Mouse (Mus musculus): Measurements from ENCODE around the gene Acnat2. TPM values are rescaled to one million over a fixed set of nuclear protein-coding genes. Genes with fewer than 3 reads are reported as not detected.
"Not testable (repeated sequence)": the region's sequence is repeated elsewhere in the genome, so short reads cannot be mapped to it uniquely, and the experiment has no call there.

The Acnat2 gene
- total RNA-seq (2021), result not detected
- long read RNA-seq, experiment 1, result 0 reads
- long read RNA-seq, experiment 2, result 0 reads

DNA sequence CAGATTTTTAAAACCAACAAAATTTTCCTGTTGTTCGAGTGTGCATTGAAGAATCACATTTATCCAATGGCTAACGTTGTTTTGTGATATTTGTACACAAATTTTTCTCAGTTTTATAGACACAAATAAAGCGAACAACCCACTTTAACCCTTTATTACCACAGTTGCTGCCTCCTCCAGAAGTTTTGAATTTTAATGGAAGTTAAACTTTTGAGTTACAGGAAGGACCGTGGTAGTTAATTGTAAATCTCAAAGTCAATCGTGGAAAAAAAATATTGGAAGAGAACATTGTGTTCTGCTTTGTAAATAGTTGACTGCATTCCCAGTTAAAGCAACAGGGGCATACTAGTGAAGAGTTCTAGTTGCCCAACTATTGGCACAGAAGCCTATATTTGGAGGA, at the start of gene Acnat2:
TSS of gene Acnat2 (minus strand) at position 195 of the 400 bp plus-strand sequence.
- H3K27ac ChIP-seq; H3K4me3 ChIP-seq; intact Hi-C loops (cut with DNase I); DNase-seq (ENCODE audit: extremely low spot score in 1 of 2, low spot score in 2 of 2): not testable (repeated sequence)

DNA sequence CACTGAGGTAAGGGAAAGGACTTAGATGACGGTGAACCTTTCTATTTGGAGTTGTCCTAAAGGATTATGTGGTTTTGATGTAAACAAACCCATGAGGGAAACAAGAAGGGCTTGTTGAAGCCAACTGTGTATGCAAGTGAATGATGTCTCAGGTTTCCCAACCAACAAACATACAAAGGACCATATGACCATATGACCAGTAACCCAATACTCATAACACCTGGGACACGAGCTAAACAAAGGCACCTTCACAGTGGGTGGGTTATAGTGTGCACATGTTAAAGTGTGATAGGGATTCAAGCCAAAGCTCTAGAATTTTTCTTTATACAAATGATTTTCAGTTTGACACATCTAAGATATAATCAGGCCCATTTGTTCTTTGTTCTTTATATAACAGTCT, 48.2 kb upstream of the Acnat2 start:
- intact Hi-C loops (cut with DNase I), result no loop called here
- DNase-seq (ENCODE audit: extremely low spot score in 1 of 2, low spot score in 2 of 2), result no peak
- no peak overlapping the region for H3K4me3 ChIP-seq
- no peak overlapping the region for H3K27ac ChIP-seq
- TF ChIP-seq CTCF (IDR thresholded peaks at IDR 0.05), result no peak

DNA sequence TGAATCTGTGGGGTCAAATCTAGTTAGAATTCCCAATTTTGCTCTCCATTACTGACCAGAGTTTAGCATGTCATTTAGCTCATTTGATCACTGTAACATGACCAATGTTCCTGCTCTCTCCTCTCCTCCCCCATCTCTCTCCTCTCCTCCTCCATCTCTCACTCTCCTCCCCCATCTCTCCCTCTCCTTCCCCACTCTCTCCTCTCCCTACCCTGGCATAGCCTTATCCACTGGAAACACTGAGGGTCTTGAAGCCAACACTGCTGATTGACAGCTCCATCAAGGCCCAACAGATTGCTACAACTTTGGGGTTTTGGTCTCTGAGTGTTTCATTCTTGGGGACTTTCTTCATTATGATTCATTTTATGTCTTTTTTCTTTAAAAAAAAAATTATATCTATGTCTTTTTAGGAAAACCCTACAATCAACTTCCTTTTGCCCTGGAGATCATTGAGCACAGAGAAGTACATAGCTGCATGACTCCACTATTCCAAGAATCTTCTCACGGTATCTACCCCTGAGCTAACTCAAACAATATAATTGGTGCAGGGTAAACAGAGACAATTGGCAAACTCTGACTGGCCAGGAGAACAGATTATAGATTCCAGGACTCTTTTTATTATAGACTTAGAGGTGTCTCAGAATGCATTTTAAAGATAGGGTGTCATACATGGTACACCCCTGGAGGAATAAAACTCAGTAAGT, 44.0 kb upstream of the Acnat2 start:
- H3K4me3 ChIP-seq, result no peak overlapping the region
- TF ChIP-seq CTCF (IDR thresholded peaks at IDR 0.05), result no peak
- H3K27ac ChIP-seq, result no peak overlapping the region
- DNase-seq (ENCODE audit: extremely low spot score in 1 of 2, low spot score in 2 of 2), result no peak
- intact Hi-C loops (cut with DNase I), result no loop called here

DNA sequence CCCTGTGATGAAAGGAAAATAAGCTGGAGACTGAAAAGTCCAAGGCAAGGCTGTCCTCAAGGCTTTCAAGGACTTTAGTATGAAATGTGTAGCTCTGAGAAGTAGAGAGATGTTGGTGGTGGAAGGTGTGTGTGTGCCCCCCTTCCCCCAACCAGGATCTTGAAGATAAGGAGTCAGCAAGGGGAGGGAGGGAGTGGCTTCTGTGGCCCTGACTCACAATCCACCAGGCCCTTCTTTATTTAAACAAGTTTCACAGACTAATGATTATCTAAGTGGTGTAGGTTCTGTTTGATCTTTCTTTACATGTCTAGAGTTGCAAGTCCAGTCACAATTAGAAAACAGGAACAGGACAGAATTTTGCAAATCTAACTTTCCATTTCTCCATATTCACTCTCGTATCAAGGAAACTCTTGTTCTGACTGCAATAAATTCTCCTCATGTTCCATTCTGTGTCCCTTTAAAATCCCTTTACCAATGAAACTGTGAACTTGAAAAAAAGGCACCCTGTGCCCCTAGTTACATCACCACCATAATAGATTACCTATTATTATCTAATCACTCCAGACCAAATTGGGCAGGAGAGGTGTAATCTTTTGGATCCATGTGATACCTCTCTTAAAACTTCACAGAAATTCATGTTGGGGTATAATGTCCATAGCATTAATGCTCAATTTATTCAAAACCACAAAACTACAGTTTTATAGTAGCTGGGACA, 43.3 kb upstream of the Acnat2 start:
- H3K4me3 ChIP-seq; H3K27ac ChIP-seq; intact Hi-C loops (cut with DNase I); DNase-seq (ENCODE audit: extremely low spot score in 1 of 2, low spot score in 2 of 2): not testable (repeated sequence)

DNA sequence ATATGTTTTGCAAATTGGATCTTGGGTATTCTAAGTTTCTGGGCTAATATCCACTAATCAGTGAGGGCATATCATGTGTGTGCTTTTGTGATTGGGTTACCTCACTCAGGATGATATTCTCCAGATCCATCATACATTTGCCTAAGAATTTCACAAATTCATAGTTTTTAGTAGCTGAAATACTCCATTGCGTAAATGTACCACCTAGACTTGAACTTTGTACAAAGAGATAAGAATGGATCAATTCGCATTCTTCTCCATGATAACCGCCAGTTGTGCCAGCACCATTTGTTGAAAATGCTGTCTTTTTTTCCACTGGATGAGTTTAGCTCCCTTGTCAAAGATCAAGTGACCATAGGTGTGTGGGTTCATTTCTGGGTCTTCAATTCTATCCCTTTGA, 29.0 kb upstream of the Acnat2 start:
- H3K27ac ChIP-seq; H3K4me3 ChIP-seq; intact Hi-C loops (cut with DNase I); DNase-seq (ENCODE audit: extremely low spot score in 1 of 2, low spot score in 2 of 2): not testable (repeated sequence)

DNA sequence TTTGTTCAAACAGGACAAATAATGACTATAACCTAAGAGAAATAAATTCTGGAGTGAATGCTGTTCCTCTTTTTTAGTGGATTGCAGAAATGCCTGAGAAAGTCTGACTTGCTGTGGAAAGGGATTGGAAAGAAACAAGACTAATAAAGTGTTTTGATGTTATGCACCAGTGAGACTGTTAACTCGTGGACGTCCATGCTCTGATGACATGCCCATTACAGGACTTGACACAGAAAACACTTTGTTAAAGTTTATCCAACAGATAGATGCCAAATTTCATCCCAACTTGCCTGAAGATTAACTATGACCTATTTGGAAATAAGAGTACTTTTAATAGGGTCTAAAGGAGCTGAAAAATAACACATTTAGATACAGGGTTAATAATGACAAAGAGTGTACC, 2.2 kb upstream of the Acnat2 start:
- H3K27ac ChIP-seq; H3K4me3 ChIP-seq; DNase-seq (ENCODE audit: extremely low spot score in 1 of 2, low spot score in 2 of 2); intact Hi-C loops (cut with DNase I): not testable (repeated sequence)

DNA sequence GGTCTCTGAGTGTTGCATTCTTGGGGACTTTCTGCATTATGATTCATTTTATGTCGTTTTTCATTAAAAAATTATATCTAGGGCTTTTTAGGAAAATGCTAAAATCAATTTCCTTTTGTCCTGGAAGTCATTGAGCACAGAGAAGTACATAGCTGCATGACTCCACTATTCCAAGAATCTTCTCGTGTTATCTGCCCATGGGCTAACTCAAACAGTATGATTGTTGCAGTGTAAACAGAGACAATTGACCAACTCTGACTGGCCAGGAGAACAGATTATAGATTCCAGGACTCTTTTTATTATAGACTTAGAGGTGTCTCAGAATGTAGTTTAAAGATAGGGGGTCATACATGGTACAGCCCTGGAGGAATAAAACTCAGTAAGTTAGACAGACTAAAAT, 21.1 kb downstream of the Acnat2 start:
- Histone ChIP-seq H3K27ac (no peak overlapping the region), H3K4me3 (no peak overlapping the region)
- DNase-seq (ENCODE audit: extremely low spot score in 1 of 2, low spot score in 2 of 2), result no peak
- no peak for TF ChIP-seq CTCF (IDR thresholded peaks at IDR 0.05)
- intact Hi-C loops (cut with DNase I), result no loop called here

DNA sequence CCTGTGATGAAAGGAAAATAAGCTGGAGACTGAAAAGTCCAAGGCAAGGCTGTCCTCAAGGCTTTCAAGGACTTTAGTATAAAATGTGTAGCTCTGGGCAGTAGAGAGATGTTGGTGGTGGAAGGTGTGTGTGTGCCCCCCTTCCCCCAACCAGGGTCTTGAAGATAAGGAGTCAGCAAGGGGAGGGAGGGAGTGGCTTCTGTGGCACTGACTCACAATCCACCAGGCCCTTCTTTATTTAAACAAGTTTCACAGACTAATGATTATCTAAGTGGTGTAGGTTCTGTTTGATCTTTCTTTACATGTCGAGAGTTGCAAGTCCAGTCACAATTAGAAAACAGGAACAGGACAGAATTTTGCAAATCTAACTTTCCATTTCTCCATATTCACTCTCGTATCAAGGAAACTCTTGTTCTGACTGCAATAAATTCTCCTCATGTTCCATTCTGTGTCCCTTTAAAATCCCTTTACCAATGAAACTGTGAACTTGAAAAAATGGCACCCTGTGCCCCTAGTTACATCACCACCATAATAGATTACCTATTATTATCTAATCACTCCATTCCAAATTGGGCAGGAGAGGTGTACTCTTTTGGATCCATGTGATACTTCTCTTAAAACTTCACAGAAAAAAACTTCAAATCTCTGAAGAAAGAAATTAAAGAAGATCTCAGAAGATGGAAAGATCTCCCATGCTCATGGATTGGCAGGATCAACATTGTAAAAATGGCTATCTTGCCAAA, 24.2 kb downstream of the Acnat2 start:
- DNase-seq (ENCODE audit: extremely low spot score in 1 of 2, low spot score in 2 of 2); H3K4me3 ChIP-seq; H3K27ac ChIP-seq; intact Hi-C loops (cut with DNase I): not testable (repeated sequence)

DNA sequence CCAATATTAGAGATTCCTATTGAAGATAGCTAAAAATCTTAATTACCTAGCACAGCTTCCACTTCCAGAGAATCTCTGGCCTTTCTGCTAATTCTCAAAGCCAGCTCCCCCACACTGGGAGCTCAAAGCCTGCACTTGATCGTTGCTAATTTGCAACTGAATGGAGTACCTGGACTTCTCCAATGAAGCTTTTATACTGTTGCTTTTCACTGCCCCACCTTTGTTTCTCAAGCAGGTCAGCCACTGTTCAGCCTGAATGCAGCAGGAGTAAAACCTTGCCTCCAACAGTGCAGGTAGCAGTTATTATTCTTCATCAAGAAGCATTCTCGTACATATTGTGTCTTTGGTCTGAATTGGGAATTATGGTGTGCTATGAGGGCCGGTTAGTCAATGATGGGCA, 39.9 kb downstream of the Acnat2 start:
- H3K4me3 ChIP-seq; intact Hi-C loops (cut with DNase I); H3K27ac ChIP-seq; DNase-seq (ENCODE audit: extremely low spot score in 1 of 2, low spot score in 2 of 2): not testable (repeated sequence)

DNA sequence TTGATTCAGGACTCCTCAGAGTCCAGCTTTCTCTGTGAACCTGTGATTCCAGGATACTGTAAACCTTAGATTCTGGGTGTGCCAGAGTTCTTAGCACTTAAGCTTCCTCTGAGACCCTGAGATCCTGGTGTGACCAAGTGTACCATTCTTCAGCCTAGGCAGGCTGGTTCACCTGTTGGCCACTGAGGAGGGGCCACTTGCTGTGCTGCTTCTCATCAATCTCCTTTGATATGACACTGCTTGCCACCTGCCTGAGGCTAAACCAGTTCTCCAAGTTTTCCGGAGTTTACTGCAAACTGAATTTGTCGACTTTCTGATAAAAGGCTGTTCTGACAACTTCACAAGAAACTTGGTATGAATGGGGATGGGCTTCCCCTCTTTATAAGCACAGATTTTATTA, 50.9 kb downstream of the Acnat2 start:
- DNase-seq (ENCODE audit: extremely low spot score in 1 of 2, low spot score in 2 of 2), result no peak
- Histone ChIP-seq H3K27ac (no peak overlapping the region), H3K4me3 (no peak overlapping the region)
- TF ChIP-seq CTCF (IDR thresholded peaks at IDR 0.05), result no peak
- intact Hi-C loops (cut with DNase I), result no loop called here

DNA sequence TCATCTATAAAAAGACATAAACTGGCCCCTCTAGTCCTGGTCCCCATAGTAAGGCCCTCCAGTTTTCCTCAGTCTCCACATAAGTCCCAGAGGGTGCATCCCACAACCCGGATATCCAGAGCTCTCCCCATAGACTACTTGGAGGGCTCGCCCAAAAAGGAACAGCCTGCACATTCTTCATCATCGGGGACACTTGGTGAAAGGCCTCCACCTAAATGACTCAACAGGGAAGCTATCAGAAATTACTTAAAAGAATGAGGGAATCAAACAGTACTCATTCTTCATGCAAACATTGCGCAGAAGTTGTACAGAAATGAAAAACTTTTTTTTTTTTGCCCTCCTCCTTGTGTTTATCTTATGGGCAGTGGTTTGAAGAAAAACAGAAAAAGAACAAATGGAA, 57.5 kb downstream of the Acnat2 start:
- no peak overlapping the region for H3K27ac ChIP-seq
- intact Hi-C loops (cut with DNase I), result loop anchor here (1.0 kb wide), 1 partner anchor 85 kb away; no protein-coding TSS in a partner anchor
- TF ChIP-seq CTCF (IDR thresholded peaks at IDR 0.05), result no peak
- no peak for DNase-seq (ENCODE audit: extremely low spot score in 1 of 2, low spot score in 2 of 2)
- H3K4me3 ChIP-seq, result no peak overlapping the region

DNA sequence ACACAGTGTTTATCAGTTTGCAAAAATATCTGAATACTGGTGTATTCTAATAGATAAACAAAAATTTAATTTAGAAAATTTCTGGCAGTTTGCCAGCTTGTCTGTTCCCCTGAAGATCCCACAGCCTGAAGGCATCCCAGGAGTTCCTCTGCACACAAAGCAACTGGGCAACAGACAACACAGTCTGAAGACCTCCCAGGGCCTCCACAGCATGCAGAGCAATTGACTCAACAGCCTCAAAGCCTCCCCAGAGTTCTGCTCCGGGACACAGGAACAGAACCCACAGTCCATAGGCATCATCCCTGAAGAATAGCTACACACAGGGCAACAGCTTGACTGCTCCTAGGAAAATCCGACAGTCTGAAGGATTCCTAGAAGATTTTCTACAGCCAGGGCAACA, 59.3 kb downstream of the Acnat2 start:
- intact Hi-C loops (cut with DNase I), result loop anchor here (1.0 kb wide), 1 partner anchor 69 kb away; no protein-coding TSS in a partner anchor
- H3K4me3 ChIP-seq, result no peak overlapping the region
- DNase-seq (ENCODE audit: extremely low spot score in 1 of 2, low spot score in 2 of 2), result no peak
- no peak for TF ChIP-seq CTCF (IDR thresholded peaks at IDR 0.05)
- H3K27ac ChIP-seq, result no peak overlapping the region

DNA sequence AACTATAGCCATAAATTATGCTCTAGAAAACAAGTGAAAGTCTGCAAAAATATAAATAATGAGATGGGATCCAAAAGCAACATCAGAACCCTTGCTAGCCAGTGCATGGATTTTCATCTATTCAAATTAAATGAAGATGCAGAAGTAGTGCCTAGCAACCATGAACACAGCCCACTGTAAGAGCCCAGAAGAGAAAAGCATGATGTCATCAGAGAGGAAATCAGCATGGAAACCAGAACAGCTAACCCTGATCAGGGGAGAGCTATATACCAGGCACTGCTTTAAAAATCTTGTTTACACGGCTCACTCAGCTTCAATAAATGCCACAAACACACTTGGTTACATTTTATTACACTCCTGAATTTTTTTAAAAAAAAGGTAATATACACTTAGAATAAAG, 60.0 kb downstream of the Acnat2 start:
- intact Hi-C loops (cut with DNase I); DNase-seq (ENCODE audit: extremely low spot score in 1 of 2, low spot score in 2 of 2); H3K4me3 ChIP-seq; H3K27ac ChIP-seq: not testable (repeated sequence)

DNA sequence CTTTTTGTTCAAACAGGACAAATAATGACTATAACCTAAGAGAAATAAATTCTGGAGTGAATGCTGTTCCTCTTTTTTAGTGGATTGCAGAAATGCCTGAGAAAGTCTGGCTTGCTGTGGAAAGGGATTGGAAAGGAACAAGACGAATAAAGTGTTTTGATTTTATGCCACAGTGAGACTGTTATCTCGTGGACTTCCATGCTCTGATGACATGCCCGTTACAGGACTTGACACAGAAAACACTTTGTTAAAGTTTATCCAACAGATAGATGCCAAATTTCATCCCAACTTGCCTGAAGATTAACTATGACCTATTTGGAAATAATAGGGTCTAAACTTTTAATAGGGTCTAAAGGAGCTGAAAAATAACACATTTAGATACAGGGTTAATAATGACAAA, 67.9 kb downstream of the Acnat2 start:
- H3K4me3 ChIP-seq; DNase-seq (ENCODE audit: extremely low spot score in 1 of 2, low spot score in 2 of 2); intact Hi-C loops (cut with DNase I); H3K27ac ChIP-seq: not testable (repeated sequence)

DNA sequence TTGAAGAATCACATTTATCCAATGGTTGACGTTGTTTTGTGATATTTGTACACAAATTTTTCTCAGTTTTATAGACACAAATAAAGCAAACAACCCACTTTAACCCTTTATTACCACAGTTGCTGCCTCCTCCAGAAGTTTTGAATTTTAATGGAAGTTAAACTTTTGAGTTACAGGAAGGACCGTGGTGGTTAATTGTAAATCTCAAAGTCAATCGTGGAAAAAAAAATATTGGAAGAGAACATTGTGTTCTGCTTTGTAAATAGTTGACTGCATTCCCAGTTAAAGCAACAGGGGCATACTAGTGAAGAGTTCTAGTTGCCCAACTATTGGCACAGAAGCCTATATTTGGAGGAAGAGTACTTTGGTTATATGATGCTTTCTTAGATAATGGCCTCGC, 70.0 kb downstream of the Acnat2 start:
- intact Hi-C loops (cut with DNase I); H3K4me3 ChIP-seq; H3K27ac ChIP-seq; DNase-seq (ENCODE audit: extremely low spot score in 1 of 2, low spot score in 2 of 2): not testable (repeated sequence)
